Mouse (Mus musculus) ES-Bruce4 (cell line): Measurements from ENCODE around the gene Pilra.
"Not testable (repeated sequence)": the region's sequence is repeated elsewhere in the genome, so short reads cannot be mapped to it uniquely, and the experiment has no call there.

Experiments used
- CTCF ChIP-seq: IDR thresholded peaks from one replicate; pipeline ENCODE4 v1.8.1; 2011; ENCODE audit warnings: low read depth, low read length
- POLR2A ChIP-seq: IDR thresholded peaks from one replicate; pipeline ENCODE4 v1.8.1; 2011; ENCODE audit warnings: low read length; ENCODE audit not compliant: insufficient read depth

DNA sequence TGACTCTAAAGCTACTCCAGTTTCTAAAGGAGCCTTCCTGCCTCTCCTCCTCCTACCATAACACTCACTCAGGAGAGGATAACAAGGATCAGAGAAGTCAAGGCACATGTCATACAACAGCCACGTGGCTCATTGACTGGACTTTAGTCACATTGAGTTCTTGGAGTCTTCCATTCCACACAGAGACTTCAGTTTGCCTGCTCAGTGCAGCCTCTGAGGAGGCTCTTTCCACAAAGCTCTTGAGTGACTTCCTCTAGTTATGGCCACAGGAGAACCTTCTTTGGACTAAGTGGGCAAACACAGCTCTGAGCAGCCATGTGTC is 36.3 kb upstream of the Pilra start:
- TF ChIP-seq CTCF, POLR2A: not testable (repeated sequence)
